Mouse (Mus musculus) small intestine, adult 2 months (tissue): ENCODE measurements around the gene Sec16a.

Experiments used
- CTCF ChIP-seq: fragments of 200-500 bp; IDR thresholded peaks from 2 replicates; pipeline ENCODE4 v1.5.1; 2012; ENCODE audit warnings: low read depth, mild to moderate bottlenecking, control low read depth, inconsistent platforms, low read length, moderate library complexity, mixed read lengths; ENCODE audit not compliant: insufficient replicate concordance, insufficient read length; ENCODE audit errors: extremely low read depth
- POLR2A ChIP-seq: fragments of 200-500 bp; IDR thresholded peaks from 2 replicates; pipeline ENCODE4 v1.6.1; 2012; ENCODE audit warnings: low read depth, mild to moderate bottlenecking, control low read depth, inconsistent platforms, low read length, moderate library complexity

GRCm38 (mm10) chr2:26463412-26463811 is 18.4 kb upstream of the Sec16a start:
- TF ChIP-seq CTCF: no peak
- TF ChIP-seq POLR2A: no peak
